Mouse (Mus musculus): ENCODE results near the gene Rtp4. TPM values are rescaled to one million over a fixed set of nuclear protein-coding genes. Genes with fewer than 3 reads are reported as not detected.

Rtp4 gene
- polyA plus RNA-seq, 1 experiment: 0.49 TPM

DNA sequence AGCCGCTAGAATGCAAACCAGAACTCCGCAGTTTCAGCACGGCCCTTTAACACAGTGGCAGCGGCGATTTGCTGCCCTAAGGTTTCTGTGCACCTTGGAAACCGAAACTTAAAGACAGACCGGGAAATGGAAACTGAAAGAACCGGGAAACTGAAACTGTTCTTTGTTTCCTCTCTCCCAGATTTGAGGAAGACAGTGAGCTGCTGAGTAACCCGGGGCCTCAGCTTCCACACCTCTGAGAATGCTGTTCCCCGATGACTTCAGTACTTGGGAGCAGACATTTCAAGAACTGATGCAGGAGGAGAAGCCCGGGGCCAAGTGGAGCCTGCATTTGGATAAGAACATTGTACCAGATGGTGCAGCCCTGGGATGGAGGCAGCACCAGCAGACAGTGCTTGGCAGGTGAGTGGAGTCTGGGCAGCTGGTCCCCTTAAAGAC lies 89.7 kb downstream of the Rtp4 start:
- Histone ChIP-seq H3K4me1 (ENCODE audit: control insufficient read depth, insufficient read depth, low read length) (no peaks in the 10 kb centered on the region), H3K4me3 (ENCODE audit: control insufficient read depth, low read depth, low read length) (peak overlapping the region; percentile 64), H3K27ac (ENCODE audit: control insufficient read depth, insufficient read depth, low read depth, low read length) (peak overlapping the region; percentile 66), H3K36me3 (ENCODE audit: control insufficient read depth, insufficient read depth, low read length) (no peaks in the 10 kb centered on the region), H3K27me3 (ENCODE audit: control insufficient read depth, insufficient read depth, low read length) (no peaks in the 10 kb centered on the region)
- no peak for TF ChIP-seq CTCF (IDR thresholded peaks at IDR 0.05; ENCODE audit: control insufficient read depth, insufficient read depth, insufficient replicate concordance, low read depth, low read length)
- TF ChIP-seq POLR2A (IDR thresholded peaks at IDR 0.05; ENCODE audit: control insufficient read depth, low read depth, low read length): no peak

DNA sequence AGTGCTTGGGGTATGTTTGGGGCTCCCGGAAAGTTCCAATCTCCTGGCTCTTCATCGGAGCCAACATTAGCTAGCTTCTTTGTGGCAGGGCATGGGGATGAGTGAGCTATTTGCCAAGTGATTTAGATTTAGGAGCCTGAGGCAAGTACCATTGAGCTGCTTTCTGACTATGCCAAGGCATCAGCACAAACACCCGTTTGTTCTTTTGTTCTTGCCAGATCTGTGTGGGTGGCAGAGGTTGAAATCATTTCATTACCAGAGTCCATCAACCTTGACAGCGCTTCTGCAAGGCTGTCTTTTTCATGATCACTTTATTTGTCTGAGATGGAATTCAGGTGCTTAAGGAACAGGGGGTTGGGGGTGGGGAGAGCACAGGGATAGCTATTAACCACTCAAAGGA lies 104.1 kb downstream of the Rtp4 start:
- Histone ChIP-seq H3K36me3 (ENCODE audit: control insufficient read depth, insufficient read depth, low read length) (no peaks in the 10 kb centered on the region), H3K27ac (ENCODE audit: control insufficient read depth, insufficient read depth, low read depth, low read length) (no peak overlapping the region), H3K27me3 (ENCODE audit: control insufficient read depth, insufficient read depth, low read length) (no peaks in the 10 kb centered on the region), H3K4me1 (ENCODE audit: control insufficient read depth, insufficient read depth, low read length) (no peaks in the 10 kb centered on the region), H3K4me3 (ENCODE audit: control insufficient read depth, low read depth, low read length) (no peak overlapping the region)
- TF ChIP-seq POLR2A (IDR thresholded peaks at IDR 0.05; ENCODE audit: control insufficient read depth, low read depth, low read length): no peak
- no peak for TF ChIP-seq CTCF (IDR thresholded peaks at IDR 0.05; ENCODE audit: control insufficient read depth, insufficient read depth, insufficient replicate concordance, low read depth, low read length)

DNA sequence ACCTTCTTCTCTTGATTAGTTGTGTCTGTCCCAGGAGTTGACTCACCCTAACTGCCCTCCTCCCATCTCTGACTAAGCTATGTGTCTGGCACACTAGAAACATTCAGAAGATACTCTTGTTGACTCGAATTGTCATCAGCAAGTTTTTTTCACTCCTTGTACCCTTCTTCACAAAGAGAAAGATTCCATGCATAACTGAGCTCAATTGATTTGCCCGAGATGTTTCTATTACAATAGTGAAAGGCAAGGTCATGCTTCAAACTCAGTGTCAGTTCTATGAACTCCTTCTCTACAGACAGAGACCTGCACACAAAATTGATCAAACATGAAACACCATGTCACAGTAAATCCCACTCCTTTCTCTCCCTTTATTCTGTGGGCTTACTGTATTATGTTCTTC lies 111.4 kb downstream of the Rtp4 start:
- Histone ChIP-seq H3K27ac (ENCODE audit: control insufficient read depth, insufficient read depth, low read depth, low read length) (no peak overlapping the region), H3K4me1 (ENCODE audit: control insufficient read depth, insufficient read depth, low read length) (no peaks in the 10 kb centered on the region), H3K4me3 (ENCODE audit: control insufficient read depth, low read depth, low read length) (no peak overlapping the region), H3K27me3 (ENCODE audit: control insufficient read depth, insufficient read depth, low read length) (no peaks in the 10 kb centered on the region), H3K36me3 (ENCODE audit: control insufficient read depth, insufficient read depth, low read length) (no peaks in the 10 kb centered on the region)
- TF ChIP-seq CTCF (IDR thresholded peaks at IDR 0.05; ENCODE audit: control insufficient read depth, insufficient read depth, insufficient replicate concordance, low read depth, low read length): no peak
- no peak for TF ChIP-seq POLR2A (IDR thresholded peaks at IDR 0.05; ENCODE audit: control insufficient read depth, low read depth, low read length)

DNA sequence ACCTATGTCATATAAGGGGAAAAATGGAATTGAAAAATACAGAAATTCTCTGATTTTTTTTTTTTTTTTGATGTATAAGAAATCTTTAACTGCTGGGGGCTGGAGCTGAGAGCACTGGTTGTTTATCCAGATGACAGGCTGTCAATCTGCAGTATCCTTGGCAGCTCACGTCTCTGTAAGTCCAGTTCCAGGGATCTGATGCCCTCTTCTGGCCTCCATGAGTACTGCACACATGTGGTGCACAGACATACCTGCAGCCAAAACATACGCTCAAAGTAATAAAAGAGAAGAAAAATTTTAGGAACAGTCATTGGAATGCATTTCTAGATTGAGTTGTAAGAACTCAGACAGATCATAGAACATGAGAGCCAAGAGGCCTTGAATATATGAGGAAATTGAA lies 112.6 kb downstream of the Rtp4 start:
- TF ChIP-seq POLR2A (IDR thresholded peaks at IDR 0.05; ENCODE audit: control insufficient read depth, low read depth, low read length): no peak
- TF ChIP-seq CTCF (IDR thresholded peaks at IDR 0.05; ENCODE audit: control insufficient read depth, insufficient read depth, insufficient replicate concordance, low read depth, low read length): peak; percentile 40; the same call in 1 of the 2 replicates
- H3K4me3 ChIP-seq (ENCODE audit: control insufficient read depth, low read depth, low read length): no peak overlapping the region
- H3K4me1 ChIP-seq (ENCODE audit: control insufficient read depth, insufficient read depth, low read length): no peaks in the 10 kb centered on the region
- no peak overlapping the region for H3K27ac ChIP-seq (ENCODE audit: control insufficient read depth, insufficient read depth, low read depth, low read length)
- H3K36me3 ChIP-seq (ENCODE audit: control insufficient read depth, insufficient read depth, low read length): no peaks in the 10 kb centered on the region
- H3K27me3 ChIP-seq (ENCODE audit: control insufficient read depth, insufficient read depth, low read length): no peaks in the 10 kb centered on the region

DNA sequence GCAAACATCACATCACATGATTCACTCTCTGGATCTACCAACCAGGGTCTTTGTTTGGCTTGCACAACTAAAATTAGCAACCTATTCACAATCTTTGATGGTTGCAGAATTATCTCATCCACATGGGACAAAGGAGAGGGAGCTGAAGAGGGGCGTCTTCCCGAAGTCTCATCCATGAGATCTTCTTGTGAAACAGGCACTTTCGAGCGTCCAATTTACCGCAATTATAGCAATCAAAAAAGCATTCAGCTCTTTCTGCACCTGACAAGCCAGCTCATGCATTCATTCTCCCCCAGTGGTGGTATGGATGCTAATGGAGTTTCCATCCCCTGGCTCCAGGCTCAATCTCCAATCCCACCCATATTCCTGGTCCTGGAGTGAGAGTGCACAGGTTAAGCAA lies 132.9 kb downstream of the Rtp4 start:
- no peak overlapping the region for H3K4me3 ChIP-seq (ENCODE audit: control insufficient read depth, low read depth, low read length)
- TF ChIP-seq CTCF (IDR thresholded peaks at IDR 0.05; ENCODE audit: control insufficient read depth, insufficient read depth, insufficient replicate concordance, low read depth, low read length): no peak
- TF ChIP-seq POLR2A (IDR thresholded peaks at IDR 0.05; ENCODE audit: control insufficient read depth, low read depth, low read length): no peak
- no peaks in the 10 kb centered on the region for H3K27me3 ChIP-seq (ENCODE audit: control insufficient read depth, insufficient read depth, low read length)
- no peaks in the 10 kb centered on the region for H3K36me3 ChIP-seq (ENCODE audit: control insufficient read depth, insufficient read depth, low read length)
- no peaks in the 10 kb centered on the region for H3K4me1 ChIP-seq (ENCODE audit: control insufficient read depth, insufficient read depth, low read length)
- H3K27ac ChIP-seq (ENCODE audit: control insufficient read depth, insufficient read depth, low read depth, low read length): no peak overlapping the region

DNA sequence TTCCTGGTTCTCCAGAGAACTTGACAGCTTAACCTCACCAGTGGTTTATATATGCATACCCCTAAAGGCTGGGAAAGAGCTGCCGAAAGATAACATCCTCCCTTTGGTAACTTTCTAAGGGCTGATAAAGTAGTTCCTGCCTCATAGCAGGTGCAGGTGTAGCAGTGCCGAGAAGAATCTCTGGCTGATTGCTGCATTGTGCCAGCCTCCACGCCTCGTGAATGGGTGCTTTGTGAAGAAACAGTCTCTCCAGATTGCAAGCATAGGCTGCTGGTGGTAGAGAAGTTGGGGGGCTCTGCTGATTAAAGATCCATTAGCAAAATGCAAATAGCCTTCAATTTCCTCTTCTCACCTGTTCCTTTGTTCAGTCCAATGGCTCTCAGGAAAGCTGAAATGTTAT lies 133.4 kb downstream of the Rtp4 start:
- H3K4me3 ChIP-seq (ENCODE audit: control insufficient read depth, low read depth, low read length): no peak overlapping the region
- no peak for TF ChIP-seq CTCF (IDR thresholded peaks at IDR 0.05; ENCODE audit: control insufficient read depth, insufficient read depth, insufficient replicate concordance, low read depth, low read length)
- TF ChIP-seq POLR2A (IDR thresholded peaks at IDR 0.05; ENCODE audit: control insufficient read depth, low read depth, low read length): no peak
- H3K27me3 ChIP-seq (ENCODE audit: control insufficient read depth, insufficient read depth, low read length): no peaks in the 10 kb centered on the region
- H3K36me3 ChIP-seq (ENCODE audit: control insufficient read depth, insufficient read depth, low read length): no peaks in the 10 kb centered on the region
- H3K4me1 ChIP-seq (ENCODE audit: control insufficient read depth, insufficient read depth, low read length): no peaks in the 10 kb centered on the region
- H3K27ac ChIP-seq (ENCODE audit: control insufficient read depth, insufficient read depth, low read depth, low read length): no peak overlapping the region

DNA sequence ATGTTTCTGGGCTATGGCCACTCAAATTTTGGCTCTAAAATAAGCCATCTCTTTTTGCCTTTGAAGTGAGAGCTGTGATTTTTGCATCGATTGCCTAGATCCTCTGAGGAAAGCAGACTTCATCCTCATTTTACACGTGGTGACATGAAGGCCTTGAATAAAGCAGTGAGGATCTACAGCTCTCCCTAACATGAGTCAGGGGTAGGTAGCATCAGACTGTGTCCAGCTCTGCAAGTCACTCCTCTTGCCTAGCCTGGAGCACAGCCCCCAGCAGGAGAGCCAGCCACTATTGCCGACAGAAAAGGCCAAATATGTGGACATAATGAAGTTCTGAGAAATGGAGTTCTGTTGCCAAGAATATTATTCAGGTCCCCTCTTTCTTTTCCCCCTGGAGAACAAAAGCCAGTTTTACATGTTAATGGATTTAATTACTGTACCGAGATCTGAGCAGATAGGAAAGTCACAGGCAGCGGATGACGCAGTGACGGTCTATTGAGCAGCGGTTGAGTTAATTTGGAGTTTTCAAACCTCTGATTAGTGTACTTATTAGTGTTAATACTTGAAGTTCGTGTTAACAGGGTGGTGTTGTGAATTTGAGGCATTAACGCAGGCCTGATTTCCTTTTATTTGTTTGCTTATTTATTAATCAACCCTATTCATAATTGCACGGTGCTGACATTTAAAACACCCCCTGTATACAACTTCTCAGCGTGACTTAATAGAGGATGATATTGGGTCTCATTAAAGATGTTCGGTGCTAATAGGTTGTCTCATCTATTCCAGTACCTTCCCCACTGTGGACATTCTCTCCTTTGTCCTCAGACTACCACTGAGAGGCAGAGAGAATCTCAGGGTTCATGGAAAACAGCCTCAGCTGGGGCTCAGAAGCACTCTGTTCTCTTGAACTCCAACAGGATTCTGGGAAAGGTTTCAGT lies 139.8 kb downstream of the Rtp4 start:
- no peaks in the 10 kb centered on the region for H3K27me3 ChIP-seq (ENCODE audit: control insufficient read depth, insufficient read depth, low read length)
- no peak for TF ChIP-seq POLR2A (IDR thresholded peaks at IDR 0.05; ENCODE audit: control insufficient read depth, low read depth, low read length)
- TF ChIP-seq CTCF (IDR thresholded peaks at IDR 0.05; ENCODE audit: control insufficient read depth, insufficient read depth, insufficient replicate concordance, low read depth, low read length): no peak
- no peak overlapping the region for H3K4me3 ChIP-seq (ENCODE audit: control insufficient read depth, low read depth, low read length)
- no peaks in the 10 kb centered on the region for H3K36me3 ChIP-seq (ENCODE audit: control insufficient read depth, insufficient read depth, low read length)
- no peak overlapping the region for H3K27ac ChIP-seq (ENCODE audit: control insufficient read depth, insufficient read depth, low read depth, low read length)
- no peaks in the 10 kb centered on the region for H3K4me1 ChIP-seq (ENCODE audit: control insufficient read depth, insufficient read depth, low read length)

Other genes starting within 250 kb of the Rtp4 start
- gene Rtp1, start 91.2 kb upstream of the Rtp4 start, polyA plus RNA-seq (2012; rRNA removed): 0.32 and 0.41 TPM in 2 replicates
- 0.65 and 0.73 TPM in 2 replicates for gene Masp1, start 524 bp downstream of the Rtp4 start, polyA plus RNA-seq (2012; rRNA removed)